In genomic region chr5:64382451-64383057, GRCm38 (mm10) we compare ENCODE assay signal across 8 mouse cellular contexts.
A peak's percentile ranks its signal among the peaks of the same experiment; 100 is the strongest.
DNase-seq lines count a peak whose midpoint lies in the region; ATAC-seq lines count a peak whose summit lies in the region.

No protein-coding gene starts in this region.

- H3K4me3 ChIP-seq in hindbrain, embryonic 13.5 days, result no peak overlapping the region

- peaks cover 7% of the 10 kb centered on the region; the same call in 1 of the 2 replicates for H3K27me3 ChIP-seq in hindbrain, embryonic 13.5 days

- no peak overlapping the region for H3K27ac ChIP-seq in hindbrain, embryonic 13.5 days

- H3K4me2 ChIP-seq in hindbrain, embryonic 13.5 days, result no peak overlapping the region

- peak; percentile 94 for DNase-seq in NIH3T3 (ENCODE audit: low read depth)
- peak; percentile 74 for DNase-seq in cerebellum, adult 9-10 months
- peak; percentile 56 to 92 for DNase-seq in frontal cortex, adult 2 months (ENCODE audit: extremely low spot score in 1 of 2, low spot score in 1 of 2)
- DNase-seq in layer of hippocampus, postnatal 10 days (ENCODE audit: low spot score in 2 of 2), result peak; percentile 84 to 86
- DNase-seq in lung, postnatal 25 days (ENCODE audit: low spot score), result peak; percentile 90
- DNase-seq in retina, embryonic 14.5 days (ENCODE audit: low spot score), result peak; percentile 92
- peak; percentile 78 to 79 for DNase-seq in thymus, postnatal 36 days

- no peak overlapping the region for H3K9ac ChIP-seq in hindbrain, embryonic 13.5 days

- H3K9me3 ChIP-seq in hindbrain, embryonic 13.5 days, result no peaks in the 10 kb centered on the region

- peaks cover 28% of the 10 kb centered on the region for H3K4me1 ChIP-seq in hindbrain, embryonic 13.5 days (replicated peaks)

- peak; percentile 67 for ATAC-seq in hindbrain, embryonic 13.5 days (ENCODE audit: low FRiP score)

- no peaks in the 10 kb centered on the region for H3K36me3 ChIP-seq in hindbrain, embryonic 13.5 days

- WGBS in hindbrain, embryonic 13.5 days, result 18% methylated on average over 8 of the region's 8 CpGs
